Mouse (Mus musculus) intestine, embryonic 14.5 days (tissue): Measurements from ENCODE around the gene Thnsl1. TPM values are rescaled to one million over a fixed set of nuclear protein-coding genes. Genes with fewer than 3 reads are reported as not detected.

Experiments used
- ATAC-seq: fragments of 200-750 bp; cut with Nextera tagmentation; replicated peaks from 2 replicates; pipeline ENCODE4 v1.8.0; 2017; ENCODE audit warnings: low read depth, moderate number of reproducible peaks, moderate TSS enrichment, moderate library complexity; ENCODE audit not compliant: low FRiP score, low TSS enrichment
- DNase-seq: peaks from one replicate; pipeline ENCODE4 v3.0.0-alpha.2; 2018; ENCODE audit warnings: low spot score
- H3K27ac ChIP-seq: fragments of 300-500 bp; sonication (generic); 2 replicates; pipeline ENCODE4 v1.5.1; 2014; ENCODE audit warnings: low read depth, mild to moderate bottlenecking, control low read depth
- H3K27me3 ChIP-seq: fragments of 300-500 bp; sonication (generic); replicated peaks from 2 replicates; pipeline ENCODE4 v1.6.1; 2014; ENCODE audit warnings: low read length, control low read depth; ENCODE audit not compliant: control insufficient read depth, insufficient read depth
- H3K36me3 ChIP-seq: fragments of 300-500 bp; sonication (generic); 2 replicates; pipeline ENCODE4 v1.6.1; 2014; ENCODE audit warnings: low read length, control low read depth; ENCODE audit not compliant: control insufficient read depth, insufficient read depth
- H3K4me1 ChIP-seq: fragments of 300-500 bp; sonication (generic); replicated peaks from 2 replicates; pipeline ENCODE4 v1.6.1; 2014; ENCODE audit warnings: low read length, control low read depth, mixed read lengths; ENCODE audit not compliant: control insufficient read depth, insufficient read depth
- H3K4me2 ChIP-seq: fragments of 300-500 bp; sonication (generic); 2 replicates; pipeline ENCODE4 v1.6.1; 2014; ENCODE audit warnings: low read length
- H3K4me3 ChIP-seq: fragments of 300-500 bp; sonication (generic); 2 replicates; pipeline ENCODE4 v1.5.1; 2014; ENCODE audit warnings: low read depth, low read length, control low read depth, mixed read lengths
- H3K9ac ChIP-seq: fragments of 300-500 bp; sonication (generic); 2 replicates; pipeline ENCODE4 v1.6.1; 2014; ENCODE audit warnings: mild to moderate bottlenecking, low read length
- H3K9me3 ChIP-seq: fragments of 300-500 bp; sonication (generic); 2 replicates; pipeline ENCODE4 v1.6.1; 2016; ENCODE audit warnings: low read length, control low read depth; ENCODE audit not compliant: control insufficient read depth
- WGBS: fragments of 180-500 bp; shearing (Covaris S2); extraction: QIAGEN DNeasy Blood & Tissue Kit; methylation state at CpG from one replicate; pipeline ENCODE4 v1.1.7; 2014; 5-methylcytosine and 5-hydroxymethylcytosine counted together
- polyA plus RNA-seq: library from polyadenylated mRNA; unstranded; fragments of >200 nt; fragmentation: Nextera tagmentation; extraction: Ambion mirVana; gene quantifications from 2 replicates; pipeline ENCODE4 v1.2.1, GENCODE M21; 2014

The Thnsl1 gene
- polyA plus RNA-seq, 1 experiment from 2014 or later, result 7.5 TPM

DNA sequence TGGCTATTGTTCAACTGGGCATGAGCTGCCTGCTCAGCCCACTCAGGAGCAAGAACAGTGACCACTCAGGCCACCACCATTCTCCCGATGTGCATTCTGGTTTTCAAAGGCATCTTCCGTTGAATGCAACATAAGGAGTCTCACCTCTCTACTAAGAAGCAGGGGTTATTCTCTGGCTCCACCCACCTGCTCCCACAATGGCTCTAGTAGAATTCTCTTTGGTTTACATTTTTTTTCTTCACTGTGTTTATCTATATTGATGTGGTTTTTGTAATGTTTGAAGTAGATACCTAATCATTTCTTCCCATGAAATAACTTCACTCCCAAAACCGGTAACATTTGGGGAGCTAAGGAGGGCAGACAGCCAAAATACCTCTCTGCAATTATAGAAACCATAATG is 48.1 kb downstream of the Thnsl1 start:
- Histone ChIP-seq H3K4me1 (no peaks in the 10 kb centered on the region), H3K27me3 (no peaks in the 10 kb centered on the region), H3K4me2 (no peak overlapping the region), H3K9ac (no peak overlapping the region), H3K36me3 (no peaks in the 10 kb centered on the region), H3K4me3 (no peak overlapping the region), H3K27ac (no peak overlapping the region), H3K9me3 (no peaks in the 10 kb centered on the region)
- WGBS, result 68% methylated on average over 3 of the region's 3 CpGs
- DNase-seq, result no peak
- no peak for ATAC-seq

GRCm38 (mm10) chr2:21254308-21254707 is 48.8 kb downstream of the Thnsl1 start:
- Histone ChIP-seq H3K9me3 (no peaks in the 10 kb centered on the region), H3K4me3 (no peak overlapping the region), H3K9ac (no peak overlapping the region), H3K27me3 (no peaks in the 10 kb centered on the region), H3K27ac (no peak overlapping the region), H3K36me3 (no peaks in the 10 kb centered on the region), H3K4me1 (no peaks in the 10 kb centered on the region), H3K4me2 (no peak overlapping the region)
- ATAC-seq (no peak), DNase-seq (no peak)

GRCm38 (mm10) chr2:21258281-21258680 is 52.8 kb downstream of the Thnsl1 start:
- H3K4me1 ChIP-seq, result no peaks in the 10 kb centered on the region
- no peaks in the 10 kb centered on the region for H3K36me3 ChIP-seq
- 87% methylated on average over 4 of the region's 4 CpGs for WGBS

DNA sequence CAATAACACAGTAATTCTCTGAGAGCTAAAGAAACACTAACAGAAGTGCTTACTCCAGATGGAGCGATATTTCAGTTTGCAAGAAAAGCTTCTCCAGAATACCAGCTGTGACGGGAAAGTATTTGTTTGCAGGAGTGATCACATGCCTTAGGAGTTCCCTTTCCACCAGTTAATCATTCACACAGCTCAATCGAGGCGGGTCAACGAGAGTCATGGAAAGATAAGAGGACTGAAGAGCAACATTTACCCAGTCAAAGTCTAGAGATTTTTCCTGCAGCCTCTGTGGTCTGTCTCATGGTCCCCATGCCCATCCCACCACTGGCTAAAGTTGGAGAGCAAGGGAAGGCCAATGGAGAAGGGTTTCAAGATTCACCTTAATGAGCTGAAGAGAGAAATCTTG is 53.6 kb downstream of the Thnsl1 start:
- Histone ChIP-seq H3K4me2 (no peak overlapping the region), H3K9me3 (no peaks in the 10 kb centered on the region), H3K27ac (0 out of 2 replicates have a peak overlapping the region, but pooled peaks have one; percentile 6), H3K4me1 (no peaks in the 10 kb centered on the region), H3K27me3 (no peaks in the 10 kb centered on the region), H3K9ac (no peak overlapping the region), H3K36me3 (no peaks in the 10 kb centered on the region), H3K4me3 (no peak overlapping the region)
- DNase-seq (no peak), ATAC-seq (peak; percentile 76)
- WGBS, result 56% methylated on average over 5 of the region's 5 CpGs

More at GRCm38 (mm10) chr2:21258281-21258680, 52.8 kb downstream of the Thnsl1 start:
- Histone ChIP-seq H3K27me3 (no peaks in the 10 kb centered on the region), H3K4me2 (no peak overlapping the region), H3K4me3 (no peak overlapping the region), H3K9me3 (no peaks in the 10 kb centered on the region), H3K9ac (no peak overlapping the region), H3K27ac (no peak overlapping the region)
- no peak for ATAC-seq
- no peak for DNase-seq

GRCm38 (mm10) chr2:21260060-21260459 is 54.5 kb downstream of the Thnsl1 start:
- Histone ChIP-seq H3K4me2 (no peak overlapping the region), H3K4me1 (no peaks in the 10 kb centered on the region), H3K4me3 (no peak overlapping the region), H3K9ac (no peak overlapping the region), H3K27me3 (no peaks in the 10 kb centered on the region), H3K9me3 (no peaks in the 10 kb centered on the region), H3K27ac (no peak overlapping the region), H3K36me3 (no peaks in the 10 kb centered on the region)
- 59% methylated on average over 4 of the region's 4 CpGs for WGBS
- ATAC-seq (no peak), DNase-seq (no peak)

DNA sequence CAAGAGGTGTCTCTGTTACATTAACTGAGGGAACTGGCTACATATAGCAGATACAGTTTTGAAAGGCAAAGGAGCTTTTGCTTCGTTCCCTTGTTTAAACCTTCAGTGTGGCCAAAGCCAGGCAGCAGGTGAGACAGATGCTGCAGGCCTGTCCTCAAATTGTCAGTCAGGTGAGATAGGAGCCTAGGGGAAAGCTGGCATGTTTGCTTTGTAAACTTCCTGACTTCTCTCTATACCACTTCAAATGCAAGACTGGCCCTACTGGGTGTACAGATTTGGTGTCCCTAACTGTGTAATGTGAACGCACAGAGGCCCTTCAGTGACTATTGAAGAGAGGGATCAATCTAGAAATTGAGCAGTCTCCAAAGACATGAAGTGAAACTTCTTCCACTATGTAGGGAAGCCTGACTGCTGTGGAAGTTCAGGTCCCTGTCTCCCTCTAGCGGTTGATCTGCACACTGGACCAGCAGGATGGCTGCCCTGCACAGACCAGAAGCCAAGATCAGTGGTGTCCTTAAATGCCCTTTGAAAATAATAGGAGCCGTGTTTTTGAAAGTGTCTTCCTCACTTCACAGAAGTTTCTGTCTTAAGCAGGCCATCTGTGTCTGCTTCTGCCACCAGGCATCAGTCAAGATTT is 56.0 kb downstream of the Thnsl1 start:
- Histone ChIP-seq H3K9ac (no peak overlapping the region), H3K4me3 (no peak overlapping the region), H3K27ac (no peak overlapping the region), H3K4me1 (no peaks in the 10 kb centered on the region; the same call in 1 of the 2 replicates), H3K36me3 (no peaks in the 10 kb centered on the region), H3K4me2 (no peak overlapping the region), H3K9me3 (no peaks in the 10 kb centered on the region), H3K27me3 (no peaks in the 10 kb centered on the region)
- ATAC-seq, result peak; percentile 87
- 21% methylated on average over 4 of the region's 4 CpGs for WGBS
- peak; percentile 74 for DNase-seq

GRCm38 (mm10) chr2:21264031-21264430 is 58.5 kb downstream of the Thnsl1 start:
- Histone ChIP-seq H3K4me2 (no peak overlapping the region), H3K36me3 (no peaks in the 10 kb centered on the region), H3K4me1 (no peaks in the 10 kb centered on the region; the same call in 1 of the 2 replicates), H3K9ac (no peak overlapping the region), H3K27ac (no peak overlapping the region), H3K4me3 (no peak overlapping the region), H3K9me3 (no peaks in the 10 kb centered on the region), H3K27me3 (no peaks in the 10 kb centered on the region)
- DNase-seq, result no peak
- no peak for ATAC-seq
- WGBS, result 82% methylated on average over 4 of the region's 4 CpGs

Other genes with a start within 250 kb of the Thnsl1 start
- gene Arhgap21, start 236.8 kb upstream of the Thnsl1 start, polyA plus RNA-seq, result 19.4 and 20.6 TPM in 2 replicates
- gene Enkur, start 359 bp upstream of the Thnsl1 start, polyA plus RNA-seq, result 0.41 and 0.70 TPM in 2 replicates
- 0.08 TPM in 2 replicates for gene Gpr158, start 161.8 kb downstream of the Thnsl1 start, polyA plus RNA-seq